Mouse (Mus musculus): Measurements from ENCODE around the gene BC052040. TPM values are rescaled to one million over a fixed set of nuclear protein-coding genes. Genes with fewer than 3 reads are reported as not detected.

Gene BC052040
- 1.6 TPM in 1 of 2 replicates, not detected in the other for polyA plus RNA-seq (2012; ENCODE audit: insufficient read depth, low replicate concordance)

GRCm38 (mm10) chr2:115581241-115581988, at the start of gene BC052040:
Gene BC052040, plus strand, starts transcription at chr2:115581716.
- H3K9me3 ChIP-seq, result no peaks in the 10 kb centered on the region
- H3K36me3 ChIP-seq (replicated peaks; ENCODE audit: low read length), result no peaks in the 10 kb centered on the region
- no peaks in the 10 kb centered on the region for H3K27me3 ChIP-seq (replicated peaks)
- TF ChIP-seq GATA1 (IDR thresholded peaks at IDR 0.05; ENCODE audit: borderline replicate concordance, low read length) (no peak), FLI1 (IDR thresholded peaks at IDR 0.05; ENCODE audit: low read length) (peak; percentile 77; the same call in 1 of the 2 replicates)
- H3K4me1 ChIP-seq, result peaks cover 20% of the 10 kb centered on the region
- peak within 1 kb of the TSS; percentile 94 for H3K4me3 ChIP-seq (replicated peaks)

GRCm38 (mm10) chr2:115538009-115538690, 43.4 kb upstream of the BC052040 start:
- no peaks in the 10 kb centered on the region for H3K4me1 ChIP-seq
- no peaks in the 10 kb centered on the region for H3K36me3 ChIP-seq (replicated peaks; ENCODE audit: low read length)
- no peak for TF ChIP-seq FLI1 (IDR thresholded peaks at IDR 0.05; ENCODE audit: low read length)
- no peak for TF ChIP-seq GATA1 (IDR thresholded peaks at IDR 0.05; ENCODE audit: borderline replicate concordance, low read length)

DNA sequence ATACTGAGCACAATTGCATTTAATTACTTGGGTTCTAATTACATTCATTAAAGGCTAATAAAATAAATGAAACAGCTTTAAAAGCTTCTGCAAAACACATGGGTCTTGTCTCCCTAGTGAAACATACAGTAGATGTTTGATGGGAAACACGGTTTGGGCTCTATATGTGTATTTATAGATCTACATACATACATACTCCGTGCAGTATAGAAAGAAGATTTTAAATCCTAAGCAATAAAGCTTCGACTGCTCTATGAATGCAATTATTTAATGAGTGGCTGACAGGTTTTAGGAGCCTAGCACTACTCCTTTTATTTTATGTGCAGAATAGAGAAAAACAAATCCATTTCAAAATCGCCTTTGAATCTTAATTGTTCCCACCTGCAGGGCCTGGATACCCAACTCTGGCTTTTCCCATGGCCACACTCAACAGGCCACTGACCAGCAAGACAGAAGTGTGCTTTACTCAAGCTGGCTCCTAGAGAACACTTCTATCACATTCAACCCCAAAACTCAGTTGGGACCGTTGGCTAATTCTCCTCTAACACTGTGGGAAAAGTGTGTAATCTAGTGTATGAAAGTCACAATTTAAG, 42.7 kb upstream of the BC052040 start:
- no peaks in the 10 kb centered on the region for H3K27me3 ChIP-seq (replicated peaks)
- no peak overlapping the region for H3K4me3 ChIP-seq (replicated peaks)
- TF ChIP-seq GATA1 (IDR thresholded peaks at IDR 0.05; ENCODE audit: borderline replicate concordance, low read length) (no peak), FLI1 (IDR thresholded peaks at IDR 0.05; ENCODE audit: low read length) (no peak)
- H3K9me3 ChIP-seq, result peaks cover 6% of the 10 kb centered on the region; the same call in 1 of the 2 replicates
- H3K36me3 ChIP-seq (replicated peaks; ENCODE audit: low read length), result no peaks in the 10 kb centered on the region
- H3K4me1 ChIP-seq, result no peaks in the 10 kb centered on the region

More at GRCm38 (mm10) chr2:115538009-115538690, 43.4 kb upstream of the BC052040 start:
- Histone ChIP-seq H3K9me3 (peaks cover 6% of the 10 kb centered on the region; the same call in 1 of the 2 replicates), H3K27me3 (replicated peaks) (no peaks in the 10 kb centered on the region), H3K4me3 (replicated peaks) (no peak overlapping the region)

GRCm38 (mm10) chr2:115539731-115540130, 41.8 kb upstream of the BC052040 start:
- H3K4me1 ChIP-seq, result no peaks in the 10 kb centered on the region
- H3K27me3 ChIP-seq (replicated peaks), result no peaks in the 10 kb centered on the region
- no peaks in the 10 kb centered on the region for H3K36me3 ChIP-seq (replicated peaks; ENCODE audit: low read length)
- no peak overlapping the region for H3K4me3 ChIP-seq (replicated peaks)
- H3K9me3 ChIP-seq, result peaks cover 6% of the 10 kb centered on the region; the same call in 1 of the 2 replicates
- TF ChIP-seq GATA1 (IDR thresholded peaks at IDR 0.05; ENCODE audit: borderline replicate concordance, low read length), result no peak
- no peak for TF ChIP-seq FLI1 (IDR thresholded peaks at IDR 0.05; ENCODE audit: low read length)

DNA sequence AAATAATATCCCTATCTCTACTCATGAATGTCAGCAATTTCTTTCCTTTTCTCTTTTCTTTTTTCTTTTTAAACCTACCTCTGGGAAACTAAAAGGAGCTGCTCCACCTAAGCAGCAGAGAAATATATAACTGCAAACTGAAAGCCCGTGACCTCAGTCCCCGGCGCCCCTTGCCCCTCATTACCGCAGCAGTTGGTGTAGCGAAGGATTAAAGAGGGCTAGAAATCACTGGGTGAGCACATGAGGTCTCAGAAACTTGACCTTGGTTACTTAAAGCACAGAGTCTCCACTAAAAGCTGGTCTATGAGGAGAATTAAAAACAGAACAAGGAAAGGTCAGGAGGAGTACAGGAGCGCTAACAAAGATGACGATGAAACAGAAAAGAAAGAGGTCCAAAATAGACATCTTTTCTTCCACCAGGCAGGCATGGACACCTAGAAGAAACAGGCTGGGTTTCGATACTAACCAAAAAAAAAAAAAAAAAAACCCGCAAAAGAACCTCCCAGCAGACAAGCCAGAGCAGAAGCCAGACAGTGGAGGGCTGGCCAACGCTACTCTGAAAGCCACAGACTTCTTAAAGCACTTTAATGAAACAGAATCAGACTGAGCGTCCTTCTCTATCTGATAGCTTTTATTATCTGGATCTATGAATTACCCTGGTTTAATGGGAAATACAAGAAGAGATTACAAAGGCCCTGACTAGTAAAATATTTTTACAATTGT, 39.0 kb upstream of the BC052040 start:
- no peak overlapping the region for H3K4me3 ChIP-seq (replicated peaks)
- peaks cover 6% of the 10 kb centered on the region; the same call in 1 of the 2 replicates for H3K9me3 ChIP-seq
- no peaks in the 10 kb centered on the region for H3K36me3 ChIP-seq (replicated peaks; ENCODE audit: low read length)
- H3K27me3 ChIP-seq (replicated peaks), result no peaks in the 10 kb centered on the region
- no peak for TF ChIP-seq FLI1 (IDR thresholded peaks at IDR 0.05; ENCODE audit: low read length)
- no peak for TF ChIP-seq GATA1 (IDR thresholded peaks at IDR 0.05; ENCODE audit: borderline replicate concordance, low read length)
- no peaks in the 10 kb centered on the region for H3K4me1 ChIP-seq

- Histone ChIP-seq H3K4me3 (replicated peaks) (no peak overlapping the region), H3K36me3 (replicated peaks; ENCODE audit: low read length) (no peaks in the 10 kb centered on the region), H3K27me3 (replicated peaks) (no peaks in the 10 kb centered on the region), H3K9me3 (peaks cover 3% of the 10 kb centered on the region; the same call in 1 of the 2 replicates), H3K4me1 (no peaks in the 10 kb centered on the region)
- TF ChIP-seq GATA1 (IDR thresholded peaks at IDR 0.05; ENCODE audit: borderline replicate concordance, low read length), result no peak
These were observed 38.3 kb upstream of the BC052040 start for GRCm38 (mm10) chr2:115543212-115543611.

DNA sequence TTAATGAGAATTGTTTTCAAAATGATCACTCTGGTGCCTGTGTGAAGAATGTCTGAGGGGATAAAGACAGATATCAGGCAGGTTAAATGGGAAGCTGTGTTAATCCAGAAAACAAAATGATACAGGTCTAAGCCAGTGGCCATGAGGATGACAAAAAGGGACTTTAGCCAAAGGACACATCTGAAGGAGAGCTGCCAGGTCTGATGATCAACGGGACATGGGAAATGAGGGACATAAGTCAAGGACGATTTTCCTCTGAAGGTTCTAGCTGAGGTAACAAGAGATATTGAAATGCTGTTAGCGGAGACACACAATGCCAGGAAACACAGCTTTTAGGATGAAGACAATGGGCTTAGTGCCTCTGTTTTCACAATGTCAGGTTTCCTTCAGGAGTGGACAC, 29.6 kb upstream of the BC052040 start:
- Histone ChIP-seq H3K4me3 (replicated peaks) (no peak overlapping the region), H3K4me1 (no peaks in the 10 kb centered on the region), H3K36me3 (replicated peaks; ENCODE audit: low read length) (no peaks in the 10 kb centered on the region)

DNA sequence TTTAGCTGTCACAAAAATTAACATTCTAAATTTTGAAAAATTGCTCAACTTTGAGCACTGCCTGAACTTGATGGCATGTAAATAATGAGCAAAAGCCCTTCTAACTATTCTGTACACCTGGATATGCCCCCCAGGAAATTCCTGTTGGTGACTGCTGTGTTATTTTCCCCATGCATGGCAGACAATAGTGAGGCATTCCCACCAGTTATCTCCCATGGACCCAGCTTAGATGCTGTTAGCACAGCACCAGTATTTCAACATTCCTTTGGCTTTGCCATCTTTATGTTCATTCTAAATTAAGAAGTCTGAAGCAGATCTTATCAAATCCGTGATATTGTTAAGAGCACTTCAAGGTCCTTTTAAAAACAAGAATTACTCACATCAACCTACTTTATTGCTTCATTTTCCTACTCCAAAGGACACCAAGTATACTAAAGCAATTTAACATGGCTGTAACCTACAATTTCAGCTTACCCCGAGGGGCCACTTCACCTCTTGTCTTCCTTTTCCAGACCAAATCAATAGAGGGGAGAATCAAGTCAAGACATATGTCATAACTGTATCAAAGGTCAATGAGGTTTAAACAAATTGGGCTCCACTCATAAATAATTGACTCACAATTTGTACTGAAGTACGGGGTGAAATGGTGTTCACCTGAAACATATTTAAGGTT, 19.2 kb upstream of the BC052040 start:
- no peaks in the 10 kb centered on the region for H3K4me1 ChIP-seq

More for the DNA sequence above, 29.6 kb upstream of the BC052040 start:
- H3K9me3 ChIP-seq, result no peaks in the 10 kb centered on the region
- no peak for TF ChIP-seq FLI1 (IDR thresholded peaks at IDR 0.05; ENCODE audit: low read length)
- H3K27me3 ChIP-seq (replicated peaks), result no peaks in the 10 kb centered on the region

More for the DNA sequence above, 19.2 kb upstream of the BC052040 start:
- Histone ChIP-seq H3K36me3 (replicated peaks; ENCODE audit: low read length) (no peaks in the 10 kb centered on the region), H3K4me3 (replicated peaks) (no peak overlapping the region), H3K9me3 (no peaks in the 10 kb centered on the region), H3K27me3 (replicated peaks) (no peaks in the 10 kb centered on the region)
- TF ChIP-seq GATA1 (IDR thresholded peaks at IDR 0.05; ENCODE audit: borderline replicate concordance, low read length) (no peak), FLI1 (IDR thresholded peaks at IDR 0.05; ENCODE audit: low read length) (no peak)

All from megakaryocyte, embryonic 14.5 days (primary cell).